Mouse (Mus musculus): ENCODE measurements around the gene Pdss1. TPM values are rescaled to one million over a fixed set of nuclear protein-coding genes. Genes with fewer than 3 reads are reported as not detected.

Gene Pdss1
- polyA plus RNA-seq, 1 experiment, result 7.1 TPM

GRCm38 (mm10) chr2:22954278-22954677 lies 59.0 kb downstream of the Pdss1 start:
- H3K36me3 ChIP-seq (ENCODE audit: control insufficient read depth, insufficient read depth, low read length), result peaks cover 16% of the 10 kb centered on the region
- TF ChIP-seq CTCF (IDR thresholded peaks at IDR 0.05; ENCODE audit: borderline replicate concordance, control insufficient read depth, extremely low read depth, insufficient read depth, low read length, poor library complexity) (no peak), POLR2A (IDR thresholded peaks at IDR 0.05; ENCODE audit: control insufficient read depth, extremely low read depth, insufficient read depth, low read length, poor library complexity) (no peak)
- no peak overlapping the region for H3K27ac ChIP-seq (ENCODE audit: control insufficient read depth, insufficient read depth, low read length)
- DNase-seq, result no peak
- no peaks in the 10 kb centered on the region for H3K27me3 ChIP-seq (ENCODE audit: control insufficient read depth, insufficient read depth, low read length)
- 97% methylated on average over 4 of the region's 4 CpGs for WGBS
- H3K4me1 ChIP-seq (replicated peaks; ENCODE audit: control insufficient read depth, insufficient read depth, low read length), result no peaks in the 10 kb centered on the region
- no peak overlapping the region for H3K4me3 ChIP-seq (ENCODE audit: control insufficient read depth, insufficient read depth, low read length)

DNA sequence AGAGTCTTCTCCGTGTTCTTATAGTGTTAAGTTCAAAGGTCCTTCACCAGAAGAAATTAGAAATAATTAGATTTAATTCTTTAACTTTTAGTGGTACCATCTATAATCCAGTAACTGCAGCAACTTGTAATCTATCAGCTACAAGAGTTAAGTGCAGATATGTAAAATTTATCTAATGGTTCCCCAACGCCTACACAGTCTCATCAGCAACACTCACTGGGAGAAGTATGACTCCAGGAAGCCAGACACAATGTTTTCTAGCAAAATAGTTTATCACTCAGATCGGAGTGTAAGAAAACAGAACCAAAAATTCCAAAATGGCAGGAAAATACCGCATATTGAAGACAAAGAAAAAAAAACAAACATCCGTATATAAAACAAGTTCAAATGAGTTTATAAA lies 60.6 kb downstream of the Pdss1 start:
- Histone ChIP-seq H3K4me1 (replicated peaks; ENCODE audit: control insufficient read depth, insufficient read depth, low read length) (no peaks in the 10 kb centered on the region), H3K36me3 (ENCODE audit: control insufficient read depth, insufficient read depth, low read length) (peaks cover 23% of the 10 kb centered on the region), H3K27me3 (ENCODE audit: control insufficient read depth, insufficient read depth, low read length) (no peaks in the 10 kb centered on the region), H3K27ac (ENCODE audit: control insufficient read depth, insufficient read depth, low read length) (no peak overlapping the region), H3K4me3 (ENCODE audit: control insufficient read depth, insufficient read depth, low read length) (no peak overlapping the region)
- TF ChIP-seq CTCF (IDR thresholded peaks at IDR 0.05; ENCODE audit: borderline replicate concordance, control insufficient read depth, extremely low read depth, insufficient read depth, low read length, poor library complexity) (no peak), POLR2A (IDR thresholded peaks at IDR 0.05; ENCODE audit: control insufficient read depth, extremely low read depth, insufficient read depth, low read length, poor library complexity) (no peak)
- no peak for DNase-seq
- WGBS, result 97% methylated on average over 5 of the region's 5 CpGs

DNA sequence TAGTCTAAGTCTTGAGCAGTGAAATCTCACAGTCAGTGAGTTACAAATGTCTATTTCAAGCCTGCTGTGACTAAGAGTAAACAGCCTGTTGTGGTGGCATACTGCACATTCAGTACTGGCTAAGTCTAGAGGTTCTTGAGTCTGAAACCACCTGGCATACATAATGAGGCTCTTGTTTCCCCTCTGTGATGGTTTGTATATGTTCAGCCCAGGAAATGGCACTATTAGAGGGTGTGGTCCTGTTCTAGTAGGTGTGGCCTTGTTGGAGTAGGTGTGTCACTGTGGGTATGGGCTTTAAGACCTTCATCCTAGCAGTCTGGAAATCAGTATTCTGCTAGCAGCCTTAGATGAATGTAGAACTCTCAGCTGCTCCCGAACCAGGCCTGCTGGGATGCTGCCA lies 62.1 kb downstream of the Pdss1 start:
- no peak for DNase-seq
- H3K27me3 ChIP-seq (ENCODE audit: control insufficient read depth, insufficient read depth, low read length), result no peaks in the 10 kb centered on the region
- whole genome bisulfite sequencing, result 100% methylated on average over 1 of the region's 1 CpGs
- H3K36me3 ChIP-seq (ENCODE audit: control insufficient read depth, insufficient read depth, low read length), result peaks cover 24% of the 10 kb centered on the region
- H3K4me3 ChIP-seq (ENCODE audit: control insufficient read depth, insufficient read depth, low read length), result no peak overlapping the region
- H3K27ac ChIP-seq (ENCODE audit: control insufficient read depth, insufficient read depth, low read length), result no peak overlapping the region
- no peaks in the 10 kb centered on the region for H3K4me1 ChIP-seq (replicated peaks; ENCODE audit: control insufficient read depth, insufficient read depth, low read length)
- TF ChIP-seq POLR2A (IDR thresholded peaks at IDR 0.05; ENCODE audit: control insufficient read depth, extremely low read depth, insufficient read depth, low read length, poor library complexity) (no peak), CTCF (IDR thresholded peaks at IDR 0.05; ENCODE audit: borderline replicate concordance, control insufficient read depth, extremely low read depth, insufficient read depth, low read length, poor library complexity) (no peak)

GRCm38 (mm10) chr2:22961681-22962080 lies 66.4 kb downstream of the Pdss1 start:
- WGBS, result 97% methylated on average over 2 of the region's 2 CpGs
- Histone ChIP-seq H3K36me3 (ENCODE audit: control insufficient read depth, insufficient read depth, low read length) (peaks cover 11% of the 10 kb centered on the region; the same call in 1 of the 2 replicates), H3K27me3 (ENCODE audit: control insufficient read depth, insufficient read depth, low read length) (no peaks in the 10 kb centered on the region), H3K4me1 (replicated peaks; ENCODE audit: control insufficient read depth, insufficient read depth, low read length) (no peaks in the 10 kb centered on the region; the same call in 1 of the 2 replicates), H3K27ac (ENCODE audit: control insufficient read depth, insufficient read depth, low read length) (no peak overlapping the region), H3K4me3 (ENCODE audit: control insufficient read depth, insufficient read depth, low read length) (no peak overlapping the region)
- TF ChIP-seq CTCF (IDR thresholded peaks at IDR 0.05; ENCODE audit: borderline replicate concordance, control insufficient read depth, extremely low read depth, insufficient read depth, low read length, poor library complexity) (no peak), POLR2A (IDR thresholded peaks at IDR 0.05; ENCODE audit: control insufficient read depth, extremely low read depth, insufficient read depth, low read length, poor library complexity) (no peak)
- DNase-seq, result no peak

GRCm38 (mm10) chr2:22962242-22962641 lies 66.9 kb downstream of the Pdss1 start:
- Histone ChIP-seq H3K4me1 (replicated peaks; ENCODE audit: control insufficient read depth, insufficient read depth, low read length) (no peaks in the 10 kb centered on the region; the same call in 1 of the 2 replicates), H3K27me3 (ENCODE audit: control insufficient read depth, insufficient read depth, low read length) (no peaks in the 10 kb centered on the region), H3K36me3 (ENCODE audit: control insufficient read depth, insufficient read depth, low read length) (peaks cover 8% of the 10 kb centered on the region; the same call in 1 of the 2 replicates), H3K27ac (ENCODE audit: control insufficient read depth, insufficient read depth, low read length) (no peak overlapping the region), H3K4me3 (ENCODE audit: control insufficient read depth, insufficient read depth, low read length) (no peak overlapping the region)
- TF ChIP-seq CTCF (IDR thresholded peaks at IDR 0.05; ENCODE audit: borderline replicate concordance, control insufficient read depth, extremely low read depth, insufficient read depth, low read length, poor library complexity) (no peak), POLR2A (IDR thresholded peaks at IDR 0.05; ENCODE audit: control insufficient read depth, extremely low read depth, insufficient read depth, low read length, poor library complexity) (no peak)
- DNase-seq, result peak; percentile 8
- 89% methylated on average over 8 of the region's 8 CpGs for WGBS

DNA sequence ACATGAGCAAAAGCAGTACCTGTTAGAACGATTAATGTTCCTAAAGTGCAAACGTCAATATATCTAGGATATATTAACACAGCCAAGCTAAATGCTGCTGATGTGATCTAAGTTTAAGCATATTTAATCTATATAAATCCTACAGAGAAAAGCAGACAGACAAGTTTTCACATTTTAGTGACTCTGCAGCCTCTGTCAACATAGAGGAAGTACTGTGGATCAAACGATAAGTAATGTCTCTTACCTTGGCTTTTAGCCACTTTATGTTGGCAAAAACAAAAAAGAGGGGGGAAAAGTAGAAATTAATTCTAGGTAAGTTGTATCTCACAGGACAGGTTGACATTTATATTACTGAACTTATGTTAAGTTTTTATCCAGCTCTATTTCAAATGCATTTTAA lies 67.6 kb downstream of the Pdss1 start:
- no peak for DNase-seq
- peaks cover 7% of the 10 kb centered on the region; the same call in 1 of the 2 replicates for H3K36me3 ChIP-seq (ENCODE audit: control insufficient read depth, insufficient read depth, low read length)
- no peaks in the 10 kb centered on the region for H3K27me3 ChIP-seq (ENCODE audit: control insufficient read depth, insufficient read depth, low read length)
- no peaks in the 10 kb centered on the region; the same call in 1 of the 2 replicates for H3K4me1 ChIP-seq (replicated peaks; ENCODE audit: control insufficient read depth, insufficient read depth, low read length)
- no peak overlapping the region for H3K4me3 ChIP-seq (ENCODE audit: control insufficient read depth, insufficient read depth, low read length)
- 67% methylated on average over 3 of the region's 3 CpGs for WGBS
- no peak for TF ChIP-seq POLR2A (IDR thresholded peaks at IDR 0.05; ENCODE audit: control insufficient read depth, extremely low read depth, insufficient read depth, low read length, poor library complexity)
- no peak for TF ChIP-seq CTCF (IDR thresholded peaks at IDR 0.05; ENCODE audit: borderline replicate concordance, control insufficient read depth, extremely low read depth, insufficient read depth, low read length, poor library complexity)
- H3K27ac ChIP-seq (ENCODE audit: control insufficient read depth, insufficient read depth, low read length), result no peak overlapping the region
